Mouse (Mus musculus): ENCODE measurements around the gene Unc5b.

Unc5b gene

GRCm38 (mm10) chr10:60797682-60798422 lies 33.5 kb downstream of the Unc5b start:
- DNase-seq = no peak

- no peak for DNase-seq
Observed at GRCm38 (mm10) chr10:60796474-60796873, 34.9 kb downstream of the Unc5b start.

GRCm38 (mm10) chr10:60796028-60796427 lies 35.4 kb downstream of the Unc5b start:
- DNase-seq = no peak

GRCm38 (mm10) chr10:60794792-60795191 lies 36.6 kb downstream of the Unc5b start:
- no peak for DNase-seq

GRCm38 (mm10) chr10:60794374-60794773 lies 37.0 kb downstream of the Unc5b start:
- no peak for DNase-seq

- peak; percentile 98 for DNase-seq
Observed at GRCm38 (mm10) chr10:60792841-60793240, 38.5 kb downstream of the Unc5b start.

GRCm38 (mm10) chr10:60792365-60792764 lies 39.0 kb downstream of the Unc5b start:
- DNase-seq = no peak

- DNase-seq = no peak
Observed at GRCm38 (mm10) chr10:60790912-60791311, 40.5 kb downstream of the Unc5b start.

GRCm38 (mm10) chr10:60787303-60788074 lies 43.9 kb downstream of the Unc5b start:
- no peak for DNase-seq

GRCm38 (mm10) chr10:60783608-60784007 lies 47.8 kb downstream of the Unc5b start:
- no peak for DNase-seq

- DNase-seq = peak; percentile 96
Observed at GRCm38 (mm10) chr10:60779628-60780027, 51.8 kb downstream of the Unc5b start.

- no peak for DNase-seq
Observed at GRCm38 (mm10) chr10:60778542-60778941, 52.8 kb downstream of the Unc5b start.

GRCm38 (mm10) chr10:60775473-60775872 lies 55.9 kb downstream of the Unc5b start:
- DNase-seq = no peak

GRCm38 (mm10) chr10:60774616-60775015 lies 56.8 kb downstream of the Unc5b start:
- no peak for DNase-seq

GRCm38 (mm10) chr10:60770855-60771254 lies 60.5 kb downstream of the Unc5b start:
- no peak for DNase-seq

- no peak for DNase-seq
Observed at GRCm38 (mm10) chr10:60768614-60769013, 62.8 kb downstream of the Unc5b start.

GRCm38 (mm10) chr10:60767400-60767799 lies 64.0 kb downstream of the Unc5b start:
- no peak for DNase-seq

GRCm38 (mm10) chr10:60762126-60762525 lies 69.3 kb downstream of the Unc5b start:
- no peak for DNase-seq

GRCm38 (mm10) chr10:60760377-60760776 lies 71.0 kb downstream of the Unc5b start:
- peak; percentile 99 for DNase-seq

- peak; percentile 97 for DNase-seq
Observed at GRCm38 (mm10) chr10:60756992-60757391, 74.4 kb downstream of the Unc5b start.

- DNase-seq = no peak
Observed at GRCm38 (mm10) chr10:60756146-60756545, 75.2 kb downstream of the Unc5b start.

GRCm38 (mm10) chr10:60753941-60754340 lies 77.4 kb downstream of the Unc5b start:
- DNase-seq = no peak

GRCm38 (mm10) chr10:60753261-60753660 lies 78.1 kb downstream of the Unc5b start:
- peak; percentile 97 for DNase-seq
